Mouse (Mus musculus) lung, adult 10 weeks (tissue): ENCODE results near the gene Iglon5. TPM values are rescaled to one million over a fixed set of nuclear protein-coding genes. Genes with fewer than 3 reads are reported as not detected.

Experiments
- polyA plus RNA-seq: library from polyadenylated mRNA; stranded (reverse); fragments of 350-450 nt; fragmentation: Illumina TruSeq; extraction: RNeasy Lipid Tissue Mini Kit (QIAGEN cat#74804); gene quantifications from one replicate; pipeline ENCODE4 v1.2.3, GENCODE M21; 2014; ENCODE audit warnings: low read depth, low replicate concordance; ENCODE audit not compliant: insufficient read depth

Gene Iglon5
- 0.22 TPM for polyA plus RNA-seq

DNA sequence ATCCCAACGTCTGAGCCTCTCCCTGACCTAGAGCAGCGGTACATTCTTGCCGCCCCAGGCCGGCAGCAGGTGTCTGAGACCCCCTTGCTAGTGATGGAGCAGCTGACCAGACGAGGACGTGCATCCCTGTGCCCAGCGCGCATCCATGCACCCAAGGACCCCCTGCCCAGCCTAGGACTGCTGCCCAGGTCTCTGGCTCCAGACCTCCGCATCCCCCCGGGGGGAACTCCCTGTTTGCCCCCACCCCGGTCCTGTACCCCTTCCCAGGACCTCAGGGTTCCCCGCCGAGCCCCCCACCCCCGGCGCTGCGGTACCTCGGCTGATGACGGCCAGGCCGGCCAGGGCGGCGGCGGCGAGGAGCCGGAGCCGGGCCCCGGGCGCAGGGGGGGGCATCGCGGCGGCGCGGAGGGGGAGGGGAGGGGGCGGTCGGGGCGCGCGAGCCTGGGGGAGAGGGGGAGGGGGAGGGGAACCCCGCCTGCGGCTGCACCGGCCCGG is at the start of gene Iglon5:
Gene Iglon5 (minus strand): TSS at position 445 of the 495 bp plus-strand sequence.

DNA sequence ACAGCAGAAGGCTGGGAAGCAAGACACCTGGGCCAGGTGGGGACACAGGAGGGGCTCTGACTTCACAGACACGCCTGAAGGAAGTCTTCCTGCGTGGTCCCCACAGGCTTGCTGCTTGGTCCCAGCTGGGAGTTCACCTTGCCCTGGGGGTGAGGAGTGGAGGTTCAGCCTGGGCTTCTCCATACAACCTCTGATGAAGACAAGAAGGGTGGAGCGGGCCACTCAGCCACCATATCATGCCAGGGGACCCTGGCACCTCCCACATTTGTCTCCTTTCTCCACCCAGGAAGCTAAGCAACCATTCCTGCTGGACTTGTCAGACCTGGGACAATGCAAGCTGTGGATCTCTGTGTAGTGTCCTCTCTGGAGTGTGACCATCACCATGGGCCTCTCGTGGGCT is 27.0 kb downstream of the Iglon5 start, which contains the start of gene Vsig10l:
Gene Vsig10l (plus strand): TSS at position 301 of the 400 bp plus-strand sequence.

DNA sequence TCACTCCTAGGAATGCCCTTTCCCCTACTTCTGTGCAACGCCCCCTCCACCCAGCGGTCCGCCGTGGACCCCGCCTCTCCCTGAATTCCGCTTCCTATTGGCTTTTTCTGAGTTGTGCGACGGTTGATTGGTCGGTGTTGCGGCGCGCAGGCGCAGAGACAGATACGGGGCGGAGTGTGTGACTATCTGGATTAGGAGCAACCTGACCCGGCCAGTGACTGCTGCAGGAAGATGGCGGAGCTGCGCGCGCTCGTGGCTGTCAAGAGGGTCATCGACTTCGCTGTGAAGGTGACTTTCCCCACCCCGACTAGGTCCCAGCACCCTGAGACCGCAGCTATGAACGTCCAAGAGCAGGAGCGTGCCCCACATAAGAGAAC is 46.0 kb downstream of the Iglon5 start, which contains the start of the genes Etfb and Gm45233:
Gene Etfb (plus strand): TSS at position 167 of the 377 bp plus-strand sequence.
Gene Gm45233 (plus strand): TSS at position 212 of the 377 bp plus-strand sequence.

DNA sequence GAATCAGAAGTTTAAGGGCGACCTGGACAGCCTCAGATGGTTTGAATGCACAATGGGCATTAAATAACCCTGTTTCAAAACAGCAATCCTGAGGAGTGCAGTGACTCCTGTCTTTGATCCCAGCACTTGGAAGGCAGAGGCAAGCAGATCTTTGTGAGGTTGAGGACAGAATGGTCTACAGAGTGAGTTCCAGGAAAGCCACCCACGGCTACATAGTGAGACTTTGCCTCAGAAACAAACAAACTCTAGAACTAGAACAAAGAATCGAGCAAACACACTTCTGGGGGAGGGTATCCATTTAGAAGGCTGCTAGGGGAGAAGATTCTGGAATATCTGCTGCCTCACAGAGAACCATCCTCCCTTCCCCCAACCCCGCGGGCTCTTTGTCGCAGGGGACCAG is 49.4 kb downstream of the Iglon5 start, which contains the start of gene Cldnd2:
Gene Cldnd2 (plus strand): TSS at position 301 of the 400 bp plus-strand sequence.

DNA sequence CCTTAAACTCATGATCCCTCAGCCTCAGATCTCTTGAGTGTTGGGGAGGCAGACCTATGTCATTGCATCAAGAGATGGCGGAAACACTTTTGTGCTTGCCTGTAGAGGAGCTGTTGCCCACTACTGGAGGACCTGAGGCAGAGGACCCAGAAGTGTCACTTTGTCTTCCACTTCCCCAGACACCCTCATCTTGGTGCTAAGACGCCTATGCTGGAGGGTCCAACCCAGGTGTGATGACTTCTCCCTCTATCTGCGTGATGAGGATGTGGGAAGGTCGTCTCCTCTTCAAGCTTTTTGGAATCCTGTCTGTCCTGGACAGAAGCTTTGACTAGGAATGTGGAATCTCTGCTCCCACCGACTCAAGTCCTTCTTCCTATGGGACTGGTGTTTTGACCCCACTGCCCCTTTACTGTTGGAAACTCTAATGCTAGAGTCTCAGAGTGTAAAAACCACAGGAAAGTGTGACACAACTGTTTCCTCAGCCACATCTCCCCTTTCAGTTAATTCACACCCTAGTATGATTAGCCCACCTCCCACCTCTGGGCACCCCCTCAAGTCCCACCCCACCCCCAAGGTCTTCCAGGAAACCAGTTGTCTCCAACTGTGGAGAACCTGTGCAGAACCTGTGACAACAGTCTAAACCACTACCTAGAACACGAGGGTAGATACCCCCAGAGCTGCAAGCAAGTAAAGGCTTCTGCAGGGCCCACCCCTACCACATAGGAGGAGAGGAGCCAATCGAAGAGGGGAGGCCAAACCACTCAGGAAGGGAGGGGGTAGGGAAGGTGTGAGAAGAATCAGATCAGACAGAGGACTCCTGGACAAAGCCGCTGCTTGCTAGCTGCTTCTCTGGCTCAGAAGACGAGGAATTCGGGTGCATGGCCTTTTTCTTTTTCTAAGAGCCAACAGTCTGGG is 53.3 kb downstream of the Iglon5 start, which contains the start of gene Nkg7:
Gene Nkg7 (plus strand): TSS at position 733 of the 915 bp plus-strand sequence.

DNA sequence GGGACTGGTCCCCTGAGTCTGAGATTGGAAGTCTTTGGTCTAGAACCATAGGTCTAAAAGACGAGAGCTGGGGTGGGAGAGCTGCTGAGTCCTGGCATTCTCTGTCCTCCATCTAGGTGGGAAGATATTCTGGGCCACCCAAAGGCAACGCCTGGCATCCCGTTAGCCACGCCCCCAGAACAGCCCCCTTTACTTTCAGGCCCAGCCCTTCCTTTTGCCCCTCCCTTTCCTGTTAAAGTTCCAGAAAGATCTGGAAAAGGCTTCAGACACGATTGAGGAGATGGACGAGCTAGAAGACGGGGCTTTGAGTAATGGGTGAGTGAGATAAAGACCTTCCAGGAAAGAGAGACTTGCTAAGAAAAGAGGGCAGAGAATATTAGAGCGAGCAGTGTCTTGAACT is 62.5 kb downstream of the Iglon5 start, which contains the start of gene Lim2:
Gene Lim2 (plus strand): TSS at position 265 of the 400 bp plus-strand sequence.

Other genes starting within 250 kb of the Iglon5 start
- 9.2 TPM for gene Zfp715, start 176.8 kb downstream of the Iglon5 start, polyA plus RNA-seq
- 8.8 TPM for gene Siglecf, start 138.7 kb downstream of the Iglon5 start, polyA plus RNA-seq
- gene Siglecg, start 81.9 kb downstream of the Iglon5 start, polyA plus RNA-seq = 6.0 TPM
- not detected for gene Lim2, start 62.4 kb downstream of the Iglon5 start, polyA plus RNA-seq
- gene Nkg7, start 53.0 kb downstream of the Iglon5 start, polyA plus RNA-seq = 26.8 TPM
- not detected for gene Cldnd2, start 49.3 kb downstream of the Iglon5 start, polyA plus RNA-seq
- gene Etfb, start 46.0 kb downstream of the Iglon5 start, polyA plus RNA-seq = 277 TPM
- 0.43 TPM for gene Gm45233, start 45.9 kb downstream of the Iglon5 start, polyA plus RNA-seq
- gene Vsig10l, start 26.9 kb downstream of the Iglon5 start, polyA plus RNA-seq = 1.2 TPM
- gene 4931406B18Rik, start 15.9 kb upstream of the Iglon5 start, polyA plus RNA-seq = not detected
- gene Cd33, start 54.4 kb upstream of the Iglon5 start, polyA plus RNA-seq = 3.8 TPM
- 1.9 TPM for gene Zfp658, start 72.2 kb upstream of the Iglon5 start, polyA plus RNA-seq
- 3.3 TPM for gene Zfp719, start 89.5 kb upstream of the Iglon5 start, polyA plus RNA-seq
- gene Zfp819, start 117.1 kb upstream of the Iglon5 start, polyA plus RNA-seq = not detected
- gene Ceacam18, start 144.6 kb upstream of the Iglon5 start, polyA plus RNA-seq = not detected
- gene Siglece, start 170.1 kb upstream of the Iglon5 start, polyA plus RNA-seq = 5.0 TPM
- 6.5 TPM for gene Ctu1, start 181.9 kb upstream of the Iglon5 start, polyA plus RNA-seq
- gene Klk14, start 200.3 kb upstream of the Iglon5 start, polyA plus RNA-seq = 1.1 TPM
- gene Klk13, start 222.5 kb upstream of the Iglon5 start, polyA plus RNA-seq = 3.6 TPM